Mouse (Mus musculus): ENCODE measurements around the gene Fam71f2. TPM values are rescaled to one million over a fixed set of nuclear protein-coding genes. Genes with fewer than 3 reads are reported as not detected.

The Fam71f2 gene
- polyA plus RNA-seq, 1 experiment from 2014 or later: 0.29 TPM

DNA sequence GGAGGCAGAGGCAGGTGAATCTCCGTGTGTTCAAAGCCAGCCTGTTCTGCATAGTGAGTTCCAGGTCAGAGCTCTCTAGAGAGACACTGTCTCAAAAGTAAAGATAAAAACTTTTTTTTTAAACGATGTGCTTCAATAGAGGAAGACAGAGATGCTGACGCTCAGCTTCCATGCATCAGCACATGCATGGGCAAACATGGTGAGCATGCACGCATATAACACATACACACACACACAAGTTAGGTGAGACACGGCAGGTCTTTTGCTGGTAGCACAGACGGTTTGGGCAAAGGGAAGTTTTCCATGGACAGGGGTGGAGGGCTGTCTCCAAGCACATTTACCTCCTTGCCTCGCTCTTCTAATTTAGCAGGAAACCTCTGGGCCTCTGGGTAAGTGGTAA, 42.8 kb downstream of the Fam71f2 start:
- Histone ChIP-seq H3K27me3 (ENCODE audit: insufficient read depth, low read length) (no peaks in the 10 kb centered on the region), H3K27ac (no peak overlapping the region), H3K4me2 (ENCODE audit: low read length) (no peak overlapping the region), H3K36me3 (ENCODE audit: insufficient read depth, low read length) (no peaks in the 10 kb centered on the region), H3K4me3 (replicated peaks; ENCODE audit: low read depth, low read length) (no peak overlapping the region), H3K4me1 (replicated peaks; ENCODE audit: insufficient read depth, low read length) (0 out of 2 replicates have a peak, but pooled peaks cover 3% of the 10 kb centered on the region), H3K9me3 (replicated peaks; ENCODE audit: low read length) (no peaks in the 10 kb centered on the region), H3K9ac (ENCODE audit: low read depth, low read length) (no peak overlapping the region)
- no peak for TF ChIP-seq CTCF (IDR thresholded peaks at IDR 0.05; ENCODE audit: low read depth)
- ATAC-seq (replicated peaks; ENCODE audit: low FRiP score, low read depth): no peak
- no peak for DNase-seq (ENCODE audit: low spot score)
- WGBS: 92% methylated on average over 7 of the region's 7 CpGs

DNA sequence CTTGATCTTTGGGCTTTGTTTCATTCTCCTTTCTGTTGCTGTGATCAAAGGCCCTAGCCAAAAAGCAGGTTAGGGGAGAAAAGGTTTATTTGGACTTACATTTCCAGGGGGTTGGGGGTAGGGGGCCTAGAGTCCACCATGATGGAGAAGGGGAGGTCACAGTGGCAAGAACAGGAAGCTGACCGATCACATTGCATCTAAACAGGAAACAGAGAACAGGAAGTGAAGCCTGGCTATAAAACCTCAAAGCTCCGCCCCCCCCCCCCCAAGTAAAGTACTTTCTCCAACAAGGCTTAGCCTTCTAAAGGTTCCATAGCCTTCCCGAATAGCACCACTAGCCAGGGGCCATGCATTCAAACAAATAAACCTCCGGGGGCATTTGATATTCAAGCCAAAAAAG, 43.3 kb downstream of the Fam71f2 start:
- H3K4me3 ChIP-seq (replicated peaks; ENCODE audit: low read depth, low read length): no peak overlapping the region
- no peaks in the 10 kb centered on the region for H3K27me3 ChIP-seq (ENCODE audit: insufficient read depth, low read length)
- 0 out of 2 replicates have a peak, but pooled peaks cover 3% of the 10 kb centered on the region for H3K4me1 ChIP-seq (replicated peaks; ENCODE audit: insufficient read depth, low read length)
- ATAC-seq (replicated peaks; ENCODE audit: low FRiP score, low read depth) (no peak), DNase-seq (ENCODE audit: low spot score) (no peak)
- no peak overlapping the region for H3K9ac ChIP-seq (ENCODE audit: low read depth, low read length)
- no peaks in the 10 kb centered on the region for H3K36me3 ChIP-seq (ENCODE audit: insufficient read depth, low read length)
- no peak overlapping the region for H3K27ac ChIP-seq
- no peak overlapping the region for H3K4me2 ChIP-seq (ENCODE audit: low read length)
- WGBS: 83% methylated on average over 4 of the region's 4 CpGs
- TF ChIP-seq CTCF (IDR thresholded peaks at IDR 0.05; ENCODE audit: low read depth): no peak
- no peaks in the 10 kb centered on the region for H3K9me3 ChIP-seq (replicated peaks; ENCODE audit: low read length)

DNA sequence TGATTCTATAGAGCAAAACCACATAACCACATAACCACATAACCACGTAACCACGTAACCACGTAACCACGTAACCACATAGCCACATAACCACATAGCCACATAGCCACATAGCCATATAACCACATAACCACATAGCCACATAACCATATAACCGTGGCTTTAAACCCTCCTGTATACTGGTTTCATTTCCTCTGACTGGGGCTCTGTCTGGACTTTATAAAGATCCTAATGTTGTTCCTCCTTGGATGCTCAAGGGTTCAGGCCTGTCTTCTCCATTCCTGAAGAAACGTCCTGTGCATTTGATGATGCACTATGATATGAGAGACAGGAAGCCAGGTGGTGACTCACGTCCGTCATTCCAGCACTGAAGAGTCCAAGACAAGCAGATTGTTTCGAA, 47.6 kb downstream of the Fam71f2 start:
- Histone ChIP-seq H3K9ac (ENCODE audit: low read depth, low read length) (no peak overlapping the region), H3K4me1 (replicated peaks; ENCODE audit: insufficient read depth, low read length) (no peaks in the 10 kb centered on the region), H3K4me2 (ENCODE audit: low read length) (no peak overlapping the region), H3K27me3 (ENCODE audit: insufficient read depth, low read length) (no peaks in the 10 kb centered on the region), H3K9me3 (replicated peaks; ENCODE audit: low read length) (no peaks in the 10 kb centered on the region), H3K36me3 (ENCODE audit: insufficient read depth, low read length) (no peaks in the 10 kb centered on the region), H3K4me3 (replicated peaks; ENCODE audit: low read depth, low read length) (no peak overlapping the region), H3K27ac (no peak overlapping the region)
- 87% methylated on average over 9 of the region's 9 CpGs for WGBS
- ATAC-seq (replicated peaks; ENCODE audit: low FRiP score, low read depth): no peak
- no peak for DNase-seq (ENCODE audit: low spot score)
- TF ChIP-seq CTCF (IDR thresholded peaks at IDR 0.05; ENCODE audit: low read depth): no peak

DNA sequence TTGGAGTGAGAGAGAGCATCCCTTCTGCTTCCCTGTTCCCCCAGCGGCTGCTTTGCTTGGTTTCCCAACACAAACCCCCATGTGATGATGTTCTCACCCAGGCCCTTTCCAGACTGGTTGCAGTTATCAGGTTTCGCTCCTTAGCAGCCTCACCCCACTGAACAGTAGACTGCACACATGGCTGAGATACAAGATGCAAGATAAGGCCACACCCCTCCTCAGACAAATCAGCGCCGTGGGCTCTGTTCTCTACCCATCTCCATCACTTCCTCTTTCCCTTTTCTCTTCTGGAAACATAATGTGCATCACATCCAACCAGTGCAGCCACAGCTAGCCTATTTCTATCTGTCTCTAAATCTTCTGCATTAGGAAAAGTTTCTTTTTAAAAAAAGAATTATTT, 50.1 kb downstream of the Fam71f2 start:
- ATAC-seq (replicated peaks; ENCODE audit: low FRiP score, low read depth) (0 out of 2 replicates have a peak, but pooled peaks have one; percentile 43), DNase-seq (ENCODE audit: low spot score) (peak; percentile 37)

More for the DNA sequence above, 50.1 kb downstream of the Fam71f2 start:
- Histone ChIP-seq H3K36me3 (ENCODE audit: insufficient read depth, low read length) (no peaks in the 10 kb centered on the region), H3K4me1 (replicated peaks; ENCODE audit: insufficient read depth, low read length) (no peaks in the 10 kb centered on the region), H3K4me3 (replicated peaks; ENCODE audit: low read depth, low read length) (no peak overlapping the region), H3K27me3 (ENCODE audit: insufficient read depth, low read length) (no peaks in the 10 kb centered on the region), H3K27ac (no peak overlapping the region), H3K9ac (ENCODE audit: low read depth, low read length) (no peak overlapping the region), H3K4me2 (ENCODE audit: low read length) (no peak overlapping the region), H3K9me3 (replicated peaks; ENCODE audit: low read length) (no peaks in the 10 kb centered on the region)
- TF ChIP-seq CTCF (IDR thresholded peaks at IDR 0.05; ENCODE audit: low read depth): no peak
- WGBS: 41% methylated on average over 4 of the region's 4 CpGs

Other genes with a start within 250 kb of the Fam71f2 start
- gene Lep, start 219.4 kb upstream of the Fam71f2 start, polyA plus RNA-seq (2015; fragmentation: Nextera tagmentation; extraction: Ambion mirVana): not detected in 2 replicates
- gene Rbm28, start 114.6 kb upstream of the Fam71f2 start, polyA plus RNA-seq (2015; fragmentation: Nextera tagmentation; extraction: Ambion mirVana): 26.6 and 30.9 TPM in 2 replicates
- gene Prrt4, start 100.0 kb upstream of the Fam71f2 start, polyA plus RNA-seq (2015; fragmentation: Nextera tagmentation; extraction: Ambion mirVana): 0.50 and 0.76 TPM in 2 replicates
- 26.3 and 28.0 TPM in 2 replicates for gene Impdh1, start 63.2 kb upstream of the Fam71f2 start, polyA plus RNA-seq (2015; fragmentation: Nextera tagmentation; extraction: Ambion mirVana)
- gene Hilpda, start 7.1 kb upstream of the Fam71f2 start, polyA plus RNA-seq (2015; fragmentation: Nextera tagmentation; extraction: Ambion mirVana): 32.8 and 34.2 TPM in 2 replicates
- gene Fam71f1, start 39.5 kb downstream of the Fam71f2 start, polyA plus RNA-seq (2015; fragmentation: Nextera tagmentation; extraction: Ambion mirVana): not detected in 2 replicates
- gene Calu, start 68.5 kb downstream of the Fam71f2 start, polyA plus RNA-seq (2015; fragmentation: Nextera tagmentation; extraction: Ambion mirVana): 271 and 306 TPM in 2 replicates
- gene Opn1sw, start 108.9 kb downstream of the Fam71f2 start, polyA plus RNA-seq (2015; fragmentation: Nextera tagmentation; extraction: Ambion mirVana): 0.26 and 0.47 TPM in 2 replicates
- 12.1 and 13.8 TPM in 2 replicates for gene Ccdc136, start 116.7 kb downstream of the Fam71f2 start, polyA plus RNA-seq (2015; fragmentation: Nextera tagmentation; extraction: Ambion mirVana)
- gene Flnc, start 153.7 kb downstream of the Fam71f2 start, polyA plus RNA-seq (2015; fragmentation: Nextera tagmentation; extraction: Ambion mirVana): 2.5 and 2.8 TPM in 2 replicates
- 461 and 485 TPM in 2 replicates for gene Atp6v1f, start 188.1 kb downstream of the Fam71f2 start, polyA plus RNA-seq (2015; fragmentation: Nextera tagmentation; extraction: Ambion mirVana)
- gene Atp6v1fnb, start 191.8 kb downstream of the Fam71f2 start, polyA plus RNA-seq (2015; fragmentation: Nextera tagmentation; extraction: Ambion mirVana): not detected in 2 replicates
- 17.1 and 19.1 TPM in 2 replicates for gene Kcp, start 228.4 kb downstream of the Fam71f2 start, polyA plus RNA-seq (2015; fragmentation: Nextera tagmentation; extraction: Ambion mirVana)
- 3.7 and 4.7 TPM in 2 replicates for gene Irf5, start 247.0 kb downstream of the Fam71f2 start, polyA plus RNA-seq (2015; fragmentation: Nextera tagmentation; extraction: Ambion mirVana)

All from kidney, postnatal 0 days (tissue).